Mouse (Mus musculus): ENCODE data around the gene Vat1l. TPM values are rescaled to one million over a fixed set of nuclear protein-coding genes. Genes with fewer than 3 reads are reported as not detected.

Gene Vat1l
- polyA plus RNA-seq, 1 experiment from 2014 or later, result 29.7 TPM

DNA sequence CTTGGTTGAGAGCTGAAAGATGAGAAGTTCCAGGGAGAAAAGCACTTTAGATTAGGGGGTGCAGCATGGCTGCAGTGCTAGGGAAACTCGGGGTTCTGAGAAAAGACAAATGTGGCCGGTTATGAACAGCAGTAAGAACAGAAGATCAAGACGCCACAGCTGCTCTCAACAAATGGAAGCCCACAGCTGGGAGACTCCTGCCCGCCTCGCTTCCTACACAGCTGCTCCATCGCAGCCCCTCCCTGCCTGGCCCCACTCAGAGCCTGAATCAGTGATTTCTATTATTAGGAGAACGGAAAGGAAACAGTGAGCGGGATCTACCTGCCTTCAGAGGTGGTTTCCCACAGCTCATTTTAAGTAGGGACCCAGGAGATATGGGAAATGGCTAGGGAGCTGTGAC lies 69.1 kb downstream of the Vat1l start:
- peak overlapping the region; percentile 46; the same call in 1 of the 2 replicates for H3K27ac ChIP-seq (ENCODE audit: low read depth, low read length)
- WGBS, result 84% methylated on average over 8 of the region's 8 CpGs
- H3K9me3 ChIP-seq (replicated peaks; ENCODE audit: control insufficient read depth, low read length), result no peaks in the 10 kb centered on the region
- DNase-seq (ENCODE audit: low spot score) (no peak), ATAC-seq (no peak)
- no peak overlapping the region for H3K4me3 ChIP-seq (ENCODE audit: low read depth, low read length)
- no peaks in the 10 kb centered on the region for H3K27me3 ChIP-seq (replicated peaks; ENCODE audit: control insufficient read depth, insufficient read depth, low read length)
- no peaks in the 10 kb centered on the region for H3K4me1 ChIP-seq (ENCODE audit: control insufficient read depth, insufficient read depth, low read length)
- no peaks in the 10 kb centered on the region for H3K36me3 ChIP-seq (ENCODE audit: control insufficient read depth, insufficient read depth, low read length)
- H3K4me2 ChIP-seq (ENCODE audit: low read length), result no peak overlapping the region
- H3K9ac ChIP-seq (ENCODE audit: low read length), result no peak overlapping the region

GRCm38 (mm10) chr8:114281101-114281500 lies 75.7 kb downstream of the Vat1l start:
- H3K9me3 ChIP-seq (replicated peaks; ENCODE audit: control insufficient read depth, low read length), result no peaks in the 10 kb centered on the region
- no peaks in the 10 kb centered on the region for H3K4me1 ChIP-seq (ENCODE audit: control insufficient read depth, insufficient read depth, low read length)
- H3K27me3 ChIP-seq (replicated peaks; ENCODE audit: control insufficient read depth, insufficient read depth, low read length), result no peaks in the 10 kb centered on the region
- no peak overlapping the region for H3K4me2 ChIP-seq (ENCODE audit: low read length)
- DNase-seq (ENCODE audit: low spot score) (no peak), ATAC-seq (no peak)
- no peak overlapping the region for H3K9ac ChIP-seq (ENCODE audit: low read length)
- WGBS, result 72% methylated on average over 1 of the region's 1 CpGs
- H3K36me3 ChIP-seq (ENCODE audit: control insufficient read depth, insufficient read depth, low read length), result no peaks in the 10 kb centered on the region
- no peak overlapping the region for H3K4me3 ChIP-seq (ENCODE audit: low read depth, low read length)
- no peak overlapping the region for H3K27ac ChIP-seq (ENCODE audit: low read depth, low read length)

DNA sequence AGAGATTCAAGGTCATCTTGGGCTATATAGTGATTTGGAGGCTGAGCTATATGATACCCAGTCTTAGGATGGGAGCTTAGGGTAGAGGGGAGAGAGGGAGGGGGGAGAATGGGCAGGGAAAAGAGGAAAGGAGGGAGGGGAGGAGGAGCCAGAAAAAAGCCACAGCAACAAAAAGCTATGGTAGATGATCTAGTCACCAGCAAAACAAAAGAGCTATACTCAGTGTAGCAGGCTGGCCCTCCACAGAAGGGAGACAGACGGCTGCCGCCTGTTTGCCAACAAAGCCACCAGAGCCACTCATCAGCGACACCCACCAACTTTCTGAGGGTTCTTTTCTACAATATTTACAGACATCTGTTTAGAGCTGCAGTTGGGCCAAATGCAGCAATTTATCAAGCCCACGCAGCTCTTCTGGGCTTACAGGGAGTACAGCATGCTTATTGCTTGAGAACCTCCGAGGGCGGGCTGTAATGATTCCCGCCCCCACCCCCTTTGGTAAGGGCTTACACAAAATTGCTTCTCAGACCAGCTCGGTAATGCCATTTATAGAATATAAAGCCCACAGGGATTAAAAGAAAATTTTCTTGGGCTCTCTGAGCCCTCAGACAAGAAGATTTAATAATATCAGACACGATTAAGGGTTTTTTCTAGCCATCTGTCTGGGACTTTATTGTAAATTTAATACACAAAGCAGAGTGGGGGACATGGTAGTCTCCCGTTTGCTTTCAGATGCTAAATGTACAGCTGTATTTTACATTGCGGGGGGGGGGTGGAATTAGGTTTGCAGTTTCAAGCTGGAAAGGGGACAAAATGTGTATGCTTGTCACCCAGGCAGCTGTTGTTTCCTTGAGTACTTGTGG lies 89.7 kb downstream of the Vat1l start:
- DNase-seq (ENCODE audit: low spot score), result peak; percentile 85
- Histone ChIP-seq H3K9me3 (replicated peaks; ENCODE audit: control insufficient read depth, low read length) (no peaks in the 10 kb centered on the region), H3K4me1 (ENCODE audit: control insufficient read depth, insufficient read depth, low read length) (peaks cover 14% of the 10 kb centered on the region), H3K36me3 (ENCODE audit: control insufficient read depth, insufficient read depth, low read length) (no peaks in the 10 kb centered on the region), H3K4me2 (ENCODE audit: low read length) (peak overlapping the region; percentile 10; the same call in 1 of the 2 replicates), H3K9ac (ENCODE audit: low read length) (peak overlapping the region; percentile 22; the same call in 1 of the 2 replicates), H3K27me3 (replicated peaks; ENCODE audit: control insufficient read depth, insufficient read depth, low read length) (no peaks in the 10 kb centered on the region), H3K27ac (ENCODE audit: low read depth, low read length) (peak overlapping the region; percentile 70), H3K4me3 (ENCODE audit: low read depth, low read length) (no peak overlapping the region)
- ATAC-seq, result peak; percentile 85
- WGBS, result 31% methylated on average over 11 of the region's 11 CpGs

- Histone ChIP-seq H3K4me1 (ENCODE audit: control insufficient read depth, insufficient read depth, low read length) (peaks cover 14% of the 10 kb centered on the region), H3K36me3 (ENCODE audit: control insufficient read depth, insufficient read depth, low read length) (no peaks in the 10 kb centered on the region), H3K4me2 (ENCODE audit: low read length) (no peak overlapping the region), H3K27me3 (replicated peaks; ENCODE audit: control insufficient read depth, insufficient read depth, low read length) (no peaks in the 10 kb centered on the region), H3K9ac (ENCODE audit: low read length) (no peak overlapping the region), H3K9me3 (replicated peaks; ENCODE audit: control insufficient read depth, low read length) (no peaks in the 10 kb centered on the region), H3K27ac (ENCODE audit: low read depth, low read length) (peak overlapping the region; percentile 70; the same call in 1 of the 2 replicates), H3K4me3 (ENCODE audit: low read depth, low read length) (no peak overlapping the region)
- ATAC-seq, result peak; percentile 21; the same call in 1 of the 2 replicates
- no peak for DNase-seq (ENCODE audit: low spot score)
- 72% methylated on average over 3 of the region's 3 CpGs for WGBS
These were observed 90.3 kb downstream of the Vat1l start for GRCm38 (mm10) chr8:114295749-114296067.

DNA sequence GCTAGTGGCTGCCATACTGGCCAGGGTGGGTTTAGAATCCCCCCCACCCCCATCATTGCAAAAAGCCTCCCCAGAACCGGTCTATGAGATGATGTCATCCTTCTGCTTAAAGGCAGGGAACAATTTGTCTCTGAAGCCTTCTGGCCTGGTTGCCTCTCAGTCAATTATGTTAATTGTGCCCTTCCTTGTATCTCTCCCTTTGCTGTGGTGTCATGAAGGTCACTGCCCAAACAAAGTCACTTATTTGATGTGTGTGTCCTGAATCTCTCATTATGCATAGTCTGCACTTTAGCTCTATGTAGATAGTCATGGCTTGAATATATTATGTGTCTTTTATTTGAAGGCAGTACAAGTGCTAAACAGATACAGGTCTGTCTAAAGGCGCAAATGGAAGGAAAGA lies 92.8 kb downstream of the Vat1l start:
- Histone ChIP-seq H3K4me1 (ENCODE audit: control insufficient read depth, insufficient read depth, low read length) (peaks cover 14% of the 10 kb centered on the region), H3K9ac (ENCODE audit: low read length) (no peak overlapping the region), H3K27me3 (replicated peaks; ENCODE audit: control insufficient read depth, insufficient read depth, low read length) (no peaks in the 10 kb centered on the region), H3K36me3 (ENCODE audit: control insufficient read depth, insufficient read depth, low read length) (no peaks in the 10 kb centered on the region), H3K4me2 (ENCODE audit: low read length) (no peak overlapping the region), H3K9me3 (replicated peaks; ENCODE audit: control insufficient read depth, low read length) (no peaks in the 10 kb centered on the region), H3K4me3 (ENCODE audit: low read depth, low read length) (no peak overlapping the region), H3K27ac (ENCODE audit: low read depth, low read length) (no peak overlapping the region)
- no peak for DNase-seq (ENCODE audit: low spot score)
- ATAC-seq, result no peak
- WGBS, result 49% methylated on average over 2 of the region's 2 CpGs

- no peak overlapping the region for H3K9ac ChIP-seq (ENCODE audit: low read length)
- ATAC-seq, result no peak
- peak; percentile 36 for DNase-seq (ENCODE audit: low spot score)
- H3K27ac ChIP-seq (ENCODE audit: low read depth, low read length), result no peak overlapping the region
- H3K36me3 ChIP-seq (ENCODE audit: control insufficient read depth, insufficient read depth, low read length), result no peaks in the 10 kb centered on the region
- no peak overlapping the region for H3K4me3 ChIP-seq (ENCODE audit: low read depth, low read length)
- peaks cover 8% of the 10 kb centered on the region for H3K4me1 ChIP-seq (ENCODE audit: control insufficient read depth, insufficient read depth, low read length)
- no peaks in the 10 kb centered on the region for H3K9me3 ChIP-seq (replicated peaks; ENCODE audit: control insufficient read depth, low read length)
- no peaks in the 10 kb centered on the region for H3K27me3 ChIP-seq (replicated peaks; ENCODE audit: control insufficient read depth, insufficient read depth, low read length)
- H3K4me2 ChIP-seq (ENCODE audit: low read length), result no peak overlapping the region
- WGBS, result 62% methylated on average over 7 of the region's 7 CpGs
These were observed 94.7 kb downstream of the Vat1l start for GRCm38 (mm10) chr8:114300072-114300471.

DNA sequence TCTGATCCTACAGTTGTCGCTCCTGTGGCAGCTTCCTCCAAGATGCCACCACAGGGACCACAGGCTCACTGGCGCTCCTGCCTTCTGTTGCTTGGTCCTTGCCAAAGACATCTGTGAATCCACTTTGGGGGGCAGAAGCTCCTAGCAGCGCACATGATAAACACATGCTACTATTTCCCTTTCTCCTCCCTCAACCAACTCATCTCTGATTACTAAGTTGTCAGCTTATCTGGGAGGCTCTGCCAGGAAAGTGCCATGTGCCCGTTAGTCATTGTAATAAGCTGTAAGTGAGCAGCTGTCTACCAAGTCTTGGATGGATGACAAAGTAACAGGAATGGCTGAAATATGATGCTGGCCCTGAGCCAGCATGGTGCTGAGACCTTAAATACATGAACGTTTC lies 100.9 kb downstream of the Vat1l start:
- H3K4me2 ChIP-seq (ENCODE audit: low read length), result no peak overlapping the region
- H3K9me3 ChIP-seq (replicated peaks; ENCODE audit: control insufficient read depth, low read length), result no peaks in the 10 kb centered on the region
- H3K36me3 ChIP-seq (ENCODE audit: control insufficient read depth, insufficient read depth, low read length), result no peaks in the 10 kb centered on the region
- ATAC-seq (peak; percentile 87), DNase-seq (ENCODE audit: low spot score) (peak; percentile 89)
- no peak overlapping the region for H3K4me3 ChIP-seq (ENCODE audit: low read depth, low read length)
- H3K27me3 ChIP-seq (replicated peaks; ENCODE audit: control insufficient read depth, insufficient read depth, low read length), result no peaks in the 10 kb centered on the region
- no peaks in the 10 kb centered on the region for H3K4me1 ChIP-seq (ENCODE audit: control insufficient read depth, insufficient read depth, low read length)
- 50% methylated on average over 5 of the region's 5 CpGs for WGBS
- H3K9ac ChIP-seq (ENCODE audit: low read length), result no peak overlapping the region
- H3K27ac ChIP-seq (ENCODE audit: low read depth, low read length), result no peak overlapping the region

GRCm38 (mm10) chr8:114314669-114315325 lies 109.4 kb downstream of the Vat1l start:
- H3K4me3 ChIP-seq (ENCODE audit: low read depth, low read length), result no peak overlapping the region
- H3K36me3 ChIP-seq (ENCODE audit: control insufficient read depth, insufficient read depth, low read length), result no peaks in the 10 kb centered on the region
- ATAC-seq (peak; percentile 10; the same call in 1 of the 2 replicates), DNase-seq (ENCODE audit: low spot score) (peak; percentile 72)
- no peaks in the 10 kb centered on the region for H3K27me3 ChIP-seq (replicated peaks; ENCODE audit: control insufficient read depth, insufficient read depth, low read length)
- H3K9me3 ChIP-seq (replicated peaks; ENCODE audit: control insufficient read depth, low read length), result no peaks in the 10 kb centered on the region
- H3K4me2 ChIP-seq (ENCODE audit: low read length), result no peak overlapping the region
- H3K27ac ChIP-seq (ENCODE audit: low read depth, low read length), result no peak overlapping the region
- WGBS, result 48% methylated on average over 5 of the region's 5 CpGs
- no peaks in the 10 kb centered on the region; the same call in 1 of the 2 replicates for H3K4me1 ChIP-seq (ENCODE audit: control insufficient read depth, insufficient read depth, low read length)
- H3K9ac ChIP-seq (ENCODE audit: low read length), result no peak overlapping the region

- DNase-seq (ENCODE audit: low spot score) (peak; percentile 52), ATAC-seq (no peak)
- no peak overlapping the region for H3K9ac ChIP-seq (ENCODE audit: low read length)
- no peaks in the 10 kb centered on the region for H3K27me3 ChIP-seq (replicated peaks; ENCODE audit: control insufficient read depth, insufficient read depth, low read length)
- no peaks in the 10 kb centered on the region for H3K36me3 ChIP-seq (ENCODE audit: control insufficient read depth, insufficient read depth, low read length)
- H3K4me1 ChIP-seq (ENCODE audit: control insufficient read depth, insufficient read depth, low read length), result no peaks in the 10 kb centered on the region; the same call in 1 of the 2 replicates
- 32% methylated on average over 4 of the region's 4 CpGs for WGBS
- H3K27ac ChIP-seq (ENCODE audit: low read depth, low read length), result no peak overlapping the region
- no peaks in the 10 kb centered on the region for H3K9me3 ChIP-seq (replicated peaks; ENCODE audit: control insufficient read depth, low read length)
- no peak overlapping the region for H3K4me2 ChIP-seq (ENCODE audit: low read length)
- H3K4me3 ChIP-seq (ENCODE audit: low read depth, low read length), result no peak overlapping the region
These were observed 112.7 kb downstream of the Vat1l start for GRCm38 (mm10) chr8:114318161-114318560.
